Mouse (Mus musculus) c-Kit-positive CD71-negative TER-119-negative erythroid progenitor cells, embryonic 14.5 days (primary cell): ENCODE measurements around the gene Taf6.
A peak's percentile ranks its signal among the peaks of the same experiment; 100 is the strongest.

ENCODE experiments used
- DNase-seq: peaks from one replicate; pipeline ENCODE4 v3.0.0-alpha.2; 2013; ENCODE audit warnings: low read depth

The Taf6 gene

GRCm38 (mm10) chr5:138171695-138172491 is 15.4 kb downstream of the Taf6 start, which contains the start of the genes Ap4m1 and Mcm7:
Ap4m1 (plus strand) TSS chr5:138172002.
Mcm7 (minus strand) TSS chr5:138172422.
- peak; percentile 96 for DNase-seq

GRCm38 (mm10) chr5:138170936-138171561 is 16.2 kb downstream of the Taf6 start:
- peak; percentile 87 for DNase-seq

DNA sequence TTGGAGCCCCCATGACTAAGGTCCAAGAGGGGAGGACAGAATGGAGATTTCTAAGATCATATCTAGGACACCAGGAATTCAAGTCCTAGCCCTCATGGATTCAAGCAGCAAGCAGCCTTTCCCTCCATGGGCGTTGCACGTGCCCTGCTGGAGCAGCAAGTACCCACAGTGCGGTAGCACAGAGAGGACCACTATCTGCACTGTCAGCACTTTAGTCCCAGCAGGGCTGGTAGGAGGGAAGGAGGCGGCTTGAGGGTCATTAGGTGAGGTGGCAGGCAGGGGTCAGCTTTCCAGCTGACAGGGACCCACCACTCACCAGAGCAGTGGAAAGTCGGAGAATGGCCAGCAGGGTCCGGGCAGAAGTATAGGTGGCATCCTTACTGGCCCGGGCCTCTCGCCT is 21.7 kb downstream of the Taf6 start:
- DNase-seq: no peak

- no peak for DNase-seq
Measured at GRCm38 (mm10) chr5:138163610-138164009, 23.6 kb downstream of the Taf6 start.

GRCm38 (mm10) chr5:138163046-138163445 is 24.2 kb downstream of the Taf6 start:
- no peak for DNase-seq

DNA sequence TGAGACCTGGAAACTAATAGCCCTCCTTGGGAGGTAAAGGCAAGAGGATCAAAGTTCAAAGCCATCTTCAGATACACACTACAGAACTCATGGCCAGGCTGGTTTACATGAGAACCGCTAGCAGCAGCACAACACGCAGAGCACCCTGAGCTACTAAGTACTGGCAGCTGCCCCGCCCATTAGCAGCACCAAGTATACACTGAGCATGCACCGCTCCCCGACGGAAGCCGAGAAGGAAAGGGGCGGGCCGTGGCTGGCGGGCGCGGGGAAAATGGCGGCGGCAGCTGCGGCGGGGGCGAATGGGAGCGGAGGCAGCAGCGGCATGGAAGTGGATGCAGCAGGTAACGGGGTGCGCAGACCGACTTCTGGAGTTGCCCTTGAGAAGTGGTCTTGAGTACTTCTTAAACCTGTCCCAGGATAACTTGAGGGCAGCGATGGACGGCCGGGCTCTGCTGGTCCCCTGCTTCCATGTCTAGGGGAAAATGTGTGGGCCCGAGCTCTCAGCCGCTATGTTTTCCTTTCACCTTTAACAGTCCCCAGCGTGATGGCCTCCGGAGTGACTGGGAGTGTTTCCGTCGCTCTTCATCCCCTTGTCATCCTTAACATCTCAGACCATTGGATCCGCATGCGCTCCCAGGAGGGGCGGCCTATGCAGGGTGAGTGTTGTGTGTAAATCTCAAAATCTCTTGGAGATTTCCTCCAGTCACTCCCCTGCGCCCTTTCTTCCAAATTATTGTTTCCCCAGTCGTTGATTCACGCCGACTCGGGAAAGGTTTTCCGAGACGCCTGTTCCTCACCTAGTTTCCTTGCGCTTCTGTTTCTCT is 26.2 kb downstream of the Taf6 start, which contains the start of gene Cops6:
TSS of gene Cops6 (plus strand) at position 230 of the 824 bp plus-strand sequence.
- peak; percentile 83 for DNase-seq

GRCm38 (mm10) chr5:138160224-138160762 is 27.0 kb downstream of the Taf6 start:
- DNase-seq: no peak

DNA sequence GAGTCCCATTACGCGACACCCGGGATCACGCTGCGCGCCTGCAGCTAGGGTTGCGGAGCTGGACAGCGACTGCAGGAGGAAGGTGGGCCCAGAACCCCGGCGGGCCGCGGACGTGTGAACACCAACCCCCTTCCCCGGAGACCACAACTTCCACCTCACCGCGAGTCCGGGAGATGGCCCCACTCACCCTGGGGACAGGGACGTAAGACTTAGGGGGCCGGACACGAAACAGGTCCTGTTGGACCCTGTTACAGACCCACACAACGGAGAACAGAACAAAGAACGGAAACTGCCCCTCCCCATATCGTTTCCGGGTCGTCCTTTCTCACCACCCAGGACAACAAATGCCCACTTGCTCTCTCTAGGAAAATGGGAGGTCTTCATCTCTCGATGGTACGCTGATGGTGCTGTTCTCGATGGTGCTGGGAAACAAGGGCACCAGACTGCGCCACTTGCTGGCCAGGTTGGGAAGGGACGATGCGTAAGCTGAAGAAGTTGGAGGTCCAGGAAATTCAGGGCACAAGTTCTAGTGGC is 31.7 kb downstream of the Taf6 start, which contains the start of gene Zfp113:
TSS of gene Zfp113 (minus strand) at position 302 of the 534 bp plus-strand sequence.
- DNase-seq: peak; percentile 94

GRCm38 (mm10) chr5:138154390-138154789 is 32.9 kb downstream of the Taf6 start:
- no peak for DNase-seq

GRCm38 (mm10) chr5:138138585-138138984 is 48.7 kb downstream of the Taf6 start:
- no peak for DNase-seq

DNA sequence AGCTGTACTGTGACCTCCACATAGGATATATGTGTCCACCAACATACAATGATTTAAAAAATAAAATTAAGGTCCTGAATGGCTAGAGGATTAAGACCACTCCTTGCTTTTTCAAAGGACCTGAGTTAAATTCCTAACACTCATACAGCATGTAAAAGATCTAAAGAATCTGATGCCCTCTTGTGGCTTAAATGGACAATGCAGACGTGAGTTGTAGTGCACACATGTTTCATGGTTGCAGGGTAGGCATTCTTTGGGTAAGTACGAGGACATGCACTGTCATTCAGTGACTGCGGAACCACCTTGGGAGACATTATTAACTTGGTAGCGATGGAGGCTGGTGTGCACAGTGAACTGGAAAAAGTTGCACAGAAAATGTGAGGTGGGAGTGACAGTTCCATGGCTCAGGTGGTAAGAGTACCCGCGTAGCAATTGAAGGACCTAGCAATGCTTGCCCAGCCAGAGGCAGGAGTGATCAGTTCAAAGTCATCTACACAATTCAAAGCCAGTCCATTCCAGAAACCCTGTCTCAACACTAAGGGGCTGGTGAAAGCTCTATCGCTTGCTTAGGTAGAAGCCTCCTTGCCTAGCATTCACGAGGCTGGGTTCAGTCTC is 49.2 kb downstream of the Taf6 start:
- peak; percentile 75 for DNase-seq

DNA sequence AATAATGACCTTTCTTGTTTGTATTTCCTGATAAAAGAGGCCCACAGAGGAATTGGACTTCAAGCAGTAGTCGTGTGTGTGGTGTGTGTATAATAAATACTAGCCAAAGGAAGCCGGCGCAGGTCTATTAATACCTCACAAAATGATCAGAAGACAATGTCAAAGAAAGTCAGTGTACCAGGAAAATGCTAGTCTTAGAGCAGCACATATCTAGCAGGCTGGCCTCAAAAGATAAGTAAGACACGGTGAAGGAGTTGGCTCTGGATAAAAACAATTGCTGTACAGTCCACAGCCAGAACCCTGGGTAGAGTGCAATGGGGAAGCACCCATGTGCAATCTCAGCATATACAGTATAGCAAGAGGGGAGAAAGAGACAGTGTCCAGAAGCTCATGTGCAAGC is 50.0 kb downstream of the Taf6 start:
- DNase-seq: no peak

DNA sequence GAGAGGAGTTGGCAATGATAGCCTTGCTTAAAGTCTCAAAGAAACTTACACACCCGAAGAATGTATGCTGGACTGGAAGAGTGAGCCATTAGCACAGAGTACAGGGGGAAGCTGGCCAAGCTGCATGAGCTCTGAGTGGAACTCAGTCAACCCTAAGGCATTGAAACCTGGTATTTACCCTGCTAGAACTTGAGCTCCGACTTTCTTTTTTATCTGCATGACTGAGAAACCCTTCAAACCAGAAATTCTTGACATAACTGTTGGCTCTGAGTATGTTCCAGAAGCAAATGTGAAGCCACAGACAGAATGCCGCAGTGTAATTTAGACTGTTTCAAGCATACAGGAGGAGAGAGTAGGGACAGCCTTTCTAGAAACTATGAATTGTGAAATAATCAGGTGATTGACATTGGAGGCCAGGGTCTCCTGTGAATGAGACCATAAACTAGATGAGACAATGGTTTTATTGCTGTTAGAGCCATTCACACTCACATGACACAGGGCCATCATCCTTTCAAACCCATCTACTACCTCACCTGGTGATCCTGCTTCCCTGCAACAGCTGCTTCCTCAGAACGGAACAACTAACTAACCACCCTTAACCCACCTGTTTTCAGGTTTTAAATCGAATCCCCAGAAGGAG is 54.7 kb downstream of the Taf6 start:
- no peak for DNase-seq
